Mouse (Mus musculus): Measurements from ENCODE around the gene Sdf2l1. TPM values are rescaled to one million over a fixed set of nuclear protein-coding genes. Genes with fewer than 3 reads are reported as not detected.

Sdf2l1 gene
- polyA plus RNA-seq, 1 experiment, result 20.4 TPM

GRCm38 (mm10) chr16:17137355-17137754 lies 5.2 kb upstream of the Sdf2l1 start:
- Histone ChIP-seq H3K4me3 (replicated peaks; ENCODE audit: insufficient read depth, low read depth, low read length) (no peak overlapping the region), H3K27ac (ENCODE audit: insufficient read depth, low read length) (no peak overlapping the region), H3K27me3 (ENCODE audit: control insufficient read depth, insufficient read depth, low read length) (no peaks in the 10 kb centered on the region), H3K4me1 (ENCODE audit: control insufficient read depth, insufficient read depth, low read length) (no peaks in the 10 kb centered on the region)
- 89% methylated on average over 15 of the region's 15 CpGs for WGBS
- DNase-seq, result no peak
- TF ChIP-seq CTCF (IDR thresholded peaks at IDR 0.05; ENCODE audit: borderline replicate concordance, insufficient read depth, low read depth, low read length) (no peak), POLR2A (IDR thresholded peaks at IDR 0.05; ENCODE audit: borderline replicate concordance, insufficient read depth, low read length) (no peak)

- 17% methylated on average over 7 of the region's 7 CpGs for WGBS
- no peak overlapping the region for H3K27ac ChIP-seq (ENCODE audit: insufficient read depth, low read length)
- H3K27me3 ChIP-seq (ENCODE audit: control insufficient read depth, insufficient read depth, low read length), result no peaks in the 10 kb centered on the region
- no peaks in the 10 kb centered on the region for H3K4me1 ChIP-seq (ENCODE audit: control insufficient read depth, insufficient read depth, low read length)
- no peak overlapping the region for H3K4me3 ChIP-seq (replicated peaks; ENCODE audit: insufficient read depth, low read depth, low read length)
- TF ChIP-seq POLR2A (IDR thresholded peaks at IDR 0.05; ENCODE audit: borderline replicate concordance, insufficient read depth, low read length), result no peak
- no peak for TF ChIP-seq CTCF (IDR thresholded peaks at IDR 0.05; ENCODE audit: borderline replicate concordance, insufficient read depth, low read depth, low read length)
- no peak for DNase-seq
Measured at GRCm38 (mm10) chr16:17132906-17133200, 670 bp upstream of the Sdf2l1 start.

- DNase-seq, result peak; percentile 44 to 63
Measured at GRCm38 (mm10) chr16:17131191-17132088, 743 bp downstream of the Sdf2l1 start.

GRCm38 (mm10) chr16:17127292-17127691 lies 4.9 kb downstream of the Sdf2l1 start:
- peak in 1 of 2 experiments; percentile 26 for DNase-seq
- peaks cover 5% of the 10 kb centered on the region; the same call in 1 of the 2 replicates for H3K4me1 ChIP-seq (ENCODE audit: control insufficient read depth, insufficient read depth, low read length)
- 100% methylated on average over 1 of the region's 1 CpGs for WGBS
- H3K4me3 ChIP-seq (replicated peaks; ENCODE audit: insufficient read depth, low read depth, low read length), result no peak overlapping the region
- no peak overlapping the region for H3K27ac ChIP-seq (ENCODE audit: insufficient read depth, low read length)
- TF ChIP-seq POLR2A (IDR thresholded peaks at IDR 0.05; ENCODE audit: borderline replicate concordance, insufficient read depth, low read length) (no peak), CTCF (IDR thresholded peaks at IDR 0.05; ENCODE audit: borderline replicate concordance, insufficient read depth, low read depth, low read length) (peak; percentile 61; the same call in 1 of the 2 replicates)
- H3K27me3 ChIP-seq (ENCODE audit: control insufficient read depth, insufficient read depth, low read length), result no peaks in the 10 kb centered on the region

More at GRCm38 (mm10) chr16:17131191-17132088, 743 bp downstream of the Sdf2l1 start:
- Histone ChIP-seq H3K27ac (ENCODE audit: insufficient read depth, low read length) (peak overlapping the region; percentile 46), H3K4me3 (replicated peaks; ENCODE audit: insufficient read depth, low read depth, low read length) (peak overlapping the region; percentile 91), H3K27me3 (ENCODE audit: control insufficient read depth, insufficient read depth, low read length) (no peaks in the 10 kb centered on the region), H3K4me1 (ENCODE audit: control insufficient read depth, insufficient read depth, low read length) (no peaks in the 10 kb centered on the region)
- TF ChIP-seq CTCF (IDR thresholded peaks at IDR 0.05; ENCODE audit: borderline replicate concordance, insufficient read depth, low read depth, low read length) (peak; percentile 23; the same call in 1 of the 2 replicates), POLR2A (IDR thresholded peaks at IDR 0.05; ENCODE audit: borderline replicate concordance, insufficient read depth, low read length) (no peak)
- WGBS, result 3% methylated on average over 43 of the region's 43 CpGs

GRCm38 (mm10) chr16:17124871-17125520 lies 7.2 kb downstream of the Sdf2l1 start, which contains the start of gene 2610318N02Rik:
2610318N02Rik (minus strand) TSS chr16:17125167.
- Histone ChIP-seq H3K4me1 (ENCODE audit: control insufficient read depth, insufficient read depth, low read length) (peaks cover 5% of the 10 kb centered on the region; the same call in 1 of the 2 replicates), H3K27ac (ENCODE audit: insufficient read depth, low read length) (no peak within 1 kb of the TSS), H3K27me3 (ENCODE audit: control insufficient read depth, insufficient read depth, low read length) (no peaks in the 10 kb centered on the region), H3K4me3 (replicated peaks; ENCODE audit: insufficient read depth, low read depth, low read length) (peak within 1 kb of the TSS; percentile 29)
- WGBS, result 3% methylated on average over 25 of the region's 25 CpGs
- TF ChIP-seq CTCF (IDR thresholded peaks at IDR 0.05; ENCODE audit: borderline replicate concordance, insufficient read depth, low read depth, low read length) (no peak), POLR2A (IDR thresholded peaks at IDR 0.05; ENCODE audit: borderline replicate concordance, insufficient read depth, low read length) (no peak)
- DNase-seq, result peak; percentile 66 to 68

- no peak for DNase-seq
- Histone ChIP-seq H3K4me3 (replicated peaks; ENCODE audit: insufficient read depth, low read depth, low read length) (peak overlapping the region; percentile 29), H3K27ac (ENCODE audit: insufficient read depth, low read length) (no peak overlapping the region), H3K27me3 (ENCODE audit: control insufficient read depth, insufficient read depth, low read length) (no peaks in the 10 kb centered on the region), H3K4me1 (ENCODE audit: control insufficient read depth, insufficient read depth, low read length) (peaks cover 5% of the 10 kb centered on the region; the same call in 1 of the 2 replicates)
- TF ChIP-seq POLR2A (IDR thresholded peaks at IDR 0.05; ENCODE audit: borderline replicate concordance, insufficient read depth, low read length) (no peak), CTCF (IDR thresholded peaks at IDR 0.05; ENCODE audit: borderline replicate concordance, insufficient read depth, low read depth, low read length) (no peak)
- 33% methylated on average over 22 of the region's 22 CpGs for WGBS
Measured at GRCm38 (mm10) chr16:17124119-17124870, 7.9 kb downstream of the Sdf2l1 start.

- Histone ChIP-seq H3K4me1 (ENCODE audit: control insufficient read depth, insufficient read depth, low read length) (peaks cover 5% of the 10 kb centered on the region; the same call in 1 of the 2 replicates), H3K27ac (ENCODE audit: insufficient read depth, low read length) (no peak overlapping the region), H3K27me3 (ENCODE audit: control insufficient read depth, insufficient read depth, low read length) (no peaks in the 10 kb centered on the region), H3K4me3 (replicated peaks; ENCODE audit: insufficient read depth, low read depth, low read length) (no peak overlapping the region)
- TF ChIP-seq POLR2A (IDR thresholded peaks at IDR 0.05; ENCODE audit: borderline replicate concordance, insufficient read depth, low read length), result no peak
- TF ChIP-seq CTCF (IDR thresholded peaks at IDR 0.05; ENCODE audit: borderline replicate concordance, insufficient read depth, low read depth, low read length), result no peak
- no peak for DNase-seq
- WGBS, result 60% methylated on average over 14 of the region's 14 CpGs
Measured at GRCm38 (mm10) chr16:17121569-17121968, 10.6 kb downstream of the Sdf2l1 start.

All from cerebellum, adult 2 months (tissue).